Mouse (Mus musculus) thymus, adult 18-20 months (tissue): Measurements from ENCODE around the gene Pfkl.
"Not testable (repeated sequence)": the region's sequence is repeated elsewhere in the genome, so short reads cannot be mapped to it uniquely, and the experiment has no call there.

Experiments
- DNase-seq, 2 experiments: peaks; one replicate each; pipeline ENCODE4 v3.0.0; 2022; ENCODE audit warnings: mixed read lengths in 2 of 2

The Pfkl gene

DNA sequence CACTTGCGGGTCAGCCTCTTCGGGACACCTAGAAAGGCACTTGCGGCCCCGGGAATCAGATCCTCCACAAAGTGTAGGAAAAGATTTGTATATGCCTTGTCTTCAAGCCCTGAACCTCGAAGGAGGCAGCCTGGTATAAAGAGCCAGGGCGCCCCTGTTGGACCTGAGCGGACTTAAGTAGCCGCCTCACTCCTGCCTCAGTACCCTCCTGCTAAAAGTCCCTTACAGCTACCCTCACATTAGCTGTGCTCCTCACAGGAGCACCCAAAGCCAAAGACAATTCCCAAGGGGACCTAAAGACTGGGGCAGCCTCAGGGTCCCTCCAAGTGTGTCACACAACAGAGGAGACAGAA, 39.9 kb downstream of the Pfkl start:
- no peak for DNase-seq

DNA sequence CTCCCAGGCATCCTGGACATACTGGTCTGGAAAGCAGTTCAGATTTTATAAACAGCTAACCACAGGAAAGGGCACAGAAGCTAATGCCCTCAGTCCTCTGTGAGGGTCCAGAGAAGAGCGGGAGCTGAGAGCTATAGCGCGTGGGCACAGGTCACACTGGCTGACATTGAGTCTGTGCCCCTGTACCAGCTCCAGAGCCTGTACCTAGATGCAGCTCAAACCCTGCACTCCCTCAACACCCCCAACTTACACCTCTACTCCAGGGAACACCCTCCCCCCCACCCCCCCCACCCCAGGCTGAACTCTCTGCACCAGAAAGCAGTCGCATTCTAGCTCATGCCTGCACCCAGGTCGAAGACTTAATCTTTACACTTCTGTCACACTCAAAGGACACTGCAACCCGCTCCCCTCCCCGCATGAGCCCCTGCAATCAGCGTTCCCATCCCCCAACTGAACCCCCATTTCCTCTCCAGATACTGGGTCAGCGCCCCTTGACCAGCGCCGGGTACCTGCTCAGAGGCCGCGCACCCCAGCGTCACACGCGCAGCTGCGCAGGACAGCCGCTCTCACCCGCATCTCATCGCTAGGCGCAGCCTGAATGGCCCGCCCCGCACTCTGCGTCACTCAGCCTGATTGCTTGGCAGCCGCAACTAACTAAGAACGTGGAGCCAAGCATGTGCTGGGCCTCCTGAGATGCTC, 40.5 kb downstream of the Pfkl start:
- no peak for DNase-seq

- DNase-seq: no peak
These were observed 45.9 kb downstream of the Pfkl start for GRCm38 (mm10) chr10:77963971-77964370.

- DNase-seq: no peak
These were observed 47.2 kb downstream of the Pfkl start for GRCm38 (mm10) chr10:77962725-77963124.

GRCm38 (mm10) chr10:77950468-77950867, 59.4 kb downstream of the Pfkl start:
- DNase-seq: not testable (repeated sequence)

DNA sequence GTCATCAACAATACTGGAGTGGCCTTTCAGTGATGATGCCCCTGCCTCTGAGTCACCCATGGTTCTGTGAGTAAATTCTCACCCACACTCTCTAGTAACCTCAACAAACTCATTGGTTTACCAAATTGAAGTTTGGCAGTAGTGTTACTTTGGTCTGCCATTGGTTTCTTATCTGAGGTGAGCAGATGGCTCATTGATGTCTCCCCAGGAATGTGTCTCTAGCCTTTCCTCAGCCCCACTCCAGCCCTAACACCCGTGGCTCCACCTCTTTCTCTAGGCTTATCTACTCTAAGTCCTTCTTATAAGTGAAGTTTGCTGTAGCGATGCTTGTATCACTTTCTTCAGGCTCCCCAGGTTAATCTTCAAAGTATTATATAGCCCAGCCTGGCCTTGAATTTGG, 70.2 kb downstream of the Pfkl start:
- DNase-seq: no peak
